Mouse (Mus musculus): ENCODE data around the gene AA986860.

- no peak for TF ChIP-seq POLR2A (IDR thresholded peaks at IDR 0.05; ENCODE audit: insufficient read depth, low read depth, low read length)
- no peak for TF ChIP-seq CTCF (IDR thresholded peaks at IDR 0.05)
- TF ChIP-seq EP300 (IDR thresholded peaks at IDR 0.05; ENCODE audit: insufficient read depth, low read depth, low read length) = no peak
Observed at GRCm38 (mm10) chr1:130746819-130747218, 15.0 kb downstream of the AA986860 start.

Measured in heart, adult 2 months (tissue).